Mouse (Mus musculus): ENCODE results near the gene Ptk7. TPM values are rescaled to one million over a fixed set of nuclear protein-coding genes. Genes with fewer than 3 reads are reported as not detected.

Gene Ptk7
- total and polyA plus RNA-seq, 2 experiments from 2014 or later, result 17.2 to 57.9 TPM

DNA sequence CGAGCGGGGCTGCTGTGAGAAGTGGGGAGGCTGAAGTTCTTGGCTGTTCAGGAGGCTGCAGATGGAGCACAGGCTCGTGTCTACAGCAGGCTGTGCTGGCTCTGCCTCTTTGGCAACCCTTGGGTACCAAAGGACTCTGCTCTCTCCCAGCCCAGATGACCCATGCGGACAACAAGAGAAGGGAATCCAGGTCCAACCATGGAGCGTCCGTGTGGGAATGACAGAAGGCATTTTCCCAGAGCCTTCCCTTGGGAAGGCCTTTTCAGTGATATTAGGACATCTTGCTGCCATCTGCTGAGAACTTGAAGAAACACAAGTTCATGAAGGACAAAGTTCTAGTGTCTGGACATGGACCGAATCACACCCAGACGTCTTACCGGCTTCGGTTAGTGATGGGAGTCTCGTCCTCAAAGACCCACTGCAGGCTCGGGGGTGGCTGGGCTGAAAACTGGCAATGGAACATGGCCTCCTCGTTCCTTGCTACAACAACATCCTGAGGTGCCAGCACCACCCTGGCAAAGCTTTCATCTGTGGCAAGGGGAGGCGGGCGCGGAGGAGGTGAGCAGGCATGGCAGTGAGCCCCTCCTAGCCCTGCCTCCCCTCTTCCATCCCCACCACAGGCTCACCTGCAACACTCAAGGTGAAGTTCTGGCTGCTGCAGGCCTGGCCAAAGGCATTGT lies 39.5 kb downstream of the Ptk7 start:
- peaks cover 44% of the 10 kb centered on the region for H3K36me3 ChIP-seq (replicated peaks; ENCODE audit: control insufficient read depth, insufficient read depth, low read length)

GRCm38 (mm10) chr17:46588913-46589312 lies 40.4 kb downstream of the Ptk7 start:
- no peak overlapping the region for H3K4me2 ChIP-seq (ENCODE audit: low read depth, low read length)
- WGBS, result 88% methylated on average over 6 of the region's 6 CpGs
- no peak overlapping the region for H3K4me3 ChIP-seq (ENCODE audit: low read depth, low read length)
- no peaks in the 10 kb centered on the region for H3K9me3 ChIP-seq (replicated peaks; ENCODE audit: control insufficient read depth, low read length)
- no peak overlapping the region for H3K9ac ChIP-seq (replicated peaks; ENCODE audit: low read depth, low read length)
- ATAC-seq (ENCODE audit: insufficient read depth, low read depth) (no peak), DNase-seq (ENCODE audit: low spot score) (no peak)
- H3K27ac ChIP-seq (ENCODE audit: low read depth), result no peak overlapping the region
- H3K4me1 ChIP-seq (ENCODE audit: control insufficient read depth, insufficient read depth), result peaks cover 7% of the 10 kb centered on the region; the same call in 1 of the 2 replicates
- TF ChIP-seq EP300 (IDR thresholded peaks at IDR 0.05; ENCODE audit: low read depth) (no peak), CTCF (IDR thresholded peaks at IDR 0.05; ENCODE audit: low read depth) (no peak)
- peaks cover 47% of the 10 kb centered on the region for H3K36me3 ChIP-seq (replicated peaks; ENCODE audit: control insufficient read depth, insufficient read depth, low read length)
- no peaks in the 10 kb centered on the region for H3K27me3 ChIP-seq (ENCODE audit: control insufficient read depth, insufficient read depth, low read length)

More for the DNA sequence above, 39.5 kb downstream of the Ptk7 start:
- no peak overlapping the region for H3K27ac ChIP-seq (ENCODE audit: low read depth)
- no peak overlapping the region for H3K4me2 ChIP-seq (ENCODE audit: low read depth, low read length)
- H3K9ac ChIP-seq (replicated peaks; ENCODE audit: low read depth, low read length), result no peak overlapping the region
- DNase-seq (ENCODE audit: low spot score) (no peak), ATAC-seq (ENCODE audit: insufficient read depth, low read depth) (no peak)
- H3K4me1 ChIP-seq (ENCODE audit: control insufficient read depth, insufficient read depth), result peaks cover 7% of the 10 kb centered on the region; the same call in 1 of the 2 replicates
- no peak overlapping the region for H3K4me3 ChIP-seq (ENCODE audit: low read depth, low read length)
- 85% methylated on average over 16 of the region's 16 CpGs for WGBS
- H3K9me3 ChIP-seq (replicated peaks; ENCODE audit: control insufficient read depth, low read length), result no peaks in the 10 kb centered on the region
- TF ChIP-seq CTCF (IDR thresholded peaks at IDR 0.05; ENCODE audit: low read depth) (no peak), EP300 (IDR thresholded peaks at IDR 0.05; ENCODE audit: low read depth) (no peak)
- no peaks in the 10 kb centered on the region for H3K27me3 ChIP-seq (ENCODE audit: control insufficient read depth, insufficient read depth, low read length)

- H3K4me2 ChIP-seq (ENCODE audit: low read depth, low read length), result no peak overlapping the region
- peaks cover 5% of the 10 kb centered on the region; the same call in 1 of the 2 replicates for H3K4me1 ChIP-seq (ENCODE audit: control insufficient read depth, insufficient read depth)
- DNase-seq (ENCODE audit: low spot score) (no peak), ATAC-seq (ENCODE audit: insufficient read depth, low read depth) (no peak)
- TF ChIP-seq CTCF (IDR thresholded peaks at IDR 0.05; ENCODE audit: low read depth), result no peak
- TF ChIP-seq EP300 (IDR thresholded peaks at IDR 0.05; ENCODE audit: low read depth), result no peak
- H3K4me3 ChIP-seq (ENCODE audit: low read depth, low read length), result no peak overlapping the region
- no peaks in the 10 kb centered on the region for H3K9me3 ChIP-seq (replicated peaks; ENCODE audit: control insufficient read depth, low read length)
- H3K36me3 ChIP-seq (replicated peaks; ENCODE audit: control insufficient read depth, insufficient read depth, low read length), result peaks cover 47% of the 10 kb centered on the region
- 88% methylated on average over 9 of the region's 9 CpGs for WGBS
- no peaks in the 10 kb centered on the region for H3K27me3 ChIP-seq (ENCODE audit: control insufficient read depth, insufficient read depth, low read length)
- no peak overlapping the region for H3K27ac ChIP-seq (ENCODE audit: low read depth)
- no peak overlapping the region for H3K9ac ChIP-seq (replicated peaks; ENCODE audit: low read depth, low read length)
Observed at GRCm38 (mm10) chr17:46588173-46588572, 41.1 kb downstream of the Ptk7 start.

DNA sequence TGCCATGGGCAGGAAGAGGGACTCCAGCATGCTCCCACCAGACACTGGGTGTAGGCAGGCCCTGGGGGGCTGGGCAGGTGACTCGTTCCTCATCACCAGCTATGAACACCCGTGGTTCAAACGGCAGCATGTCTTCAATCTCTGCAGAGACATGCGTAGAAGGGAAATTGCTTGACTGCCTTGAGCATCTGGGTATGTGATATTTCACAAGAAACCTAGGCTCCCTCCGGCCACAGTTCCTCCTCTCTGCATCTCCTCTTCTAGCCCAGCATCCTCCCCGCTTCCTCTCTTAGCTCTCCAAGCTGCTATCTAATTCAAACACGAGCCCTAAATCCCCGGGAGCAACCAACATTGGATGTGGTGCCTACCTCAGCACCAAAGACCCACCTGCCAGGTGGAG lies 43.0 kb downstream of the Ptk7 start:
- no peaks in the 10 kb centered on the region for H3K4me1 ChIP-seq (ENCODE audit: control insufficient read depth, insufficient read depth)
- H3K27me3 ChIP-seq (ENCODE audit: control insufficient read depth, insufficient read depth, low read length), result no peaks in the 10 kb centered on the region
- no peak overlapping the region for H3K4me2 ChIP-seq (ENCODE audit: low read depth, low read length)
- DNase-seq (ENCODE audit: low spot score) (no peak), ATAC-seq (ENCODE audit: insufficient read depth, low read depth) (no peak)
- H3K27ac ChIP-seq (ENCODE audit: low read depth), result no peak overlapping the region
- no peak overlapping the region for H3K9ac ChIP-seq (replicated peaks; ENCODE audit: low read depth, low read length)
- no peaks in the 10 kb centered on the region for H3K9me3 ChIP-seq (replicated peaks; ENCODE audit: control insufficient read depth, low read length)
- TF ChIP-seq EP300 (IDR thresholded peaks at IDR 0.05; ENCODE audit: low read depth), result no peak
- no peak for TF ChIP-seq CTCF (IDR thresholded peaks at IDR 0.05; ENCODE audit: low read depth)
- no peak overlapping the region for H3K4me3 ChIP-seq (ENCODE audit: low read depth, low read length)
- 90% methylated on average over 8 of the region's 8 CpGs for WGBS
- peaks cover 57% of the 10 kb centered on the region for H3K36me3 ChIP-seq (replicated peaks; ENCODE audit: control insufficient read depth, insufficient read depth, low read length)

DNA sequence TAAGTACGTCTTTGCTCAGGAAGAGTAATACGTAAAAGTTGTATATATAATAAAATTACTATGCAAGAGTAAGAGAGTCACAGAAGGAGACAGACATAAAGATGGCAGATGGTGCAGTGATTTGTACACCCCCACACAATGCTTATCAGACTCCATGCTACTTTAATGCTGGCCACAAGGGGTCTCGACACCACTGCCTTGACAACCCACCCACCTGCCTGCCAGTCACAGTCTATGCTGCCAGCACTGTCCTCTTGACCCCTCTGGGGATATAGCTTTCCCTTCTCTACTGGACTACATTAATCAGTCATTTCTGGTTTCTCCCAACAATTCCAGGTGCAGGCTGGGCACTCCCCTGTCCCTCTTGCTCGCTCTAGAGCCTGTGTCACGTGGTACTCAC lies 50.7 kb downstream of the Ptk7 start:
- DNase-seq (ENCODE audit: low spot score), result no peak
- TF ChIP-seq EP300 (IDR thresholded peaks at IDR 0.05; ENCODE audit: low read depth), result no peak
- peak; percentile 36; the same call in 1 of the 2 replicates for TF ChIP-seq CTCF (IDR thresholded peaks at IDR 0.05; ENCODE audit: low read depth)

GRCm38 (mm10) chr17:46576070-46576469 lies 53.2 kb downstream of the Ptk7 start:
- H3K9ac ChIP-seq (replicated peaks; ENCODE audit: low read depth, low read length), result no peak overlapping the region
- no peak overlapping the region for H3K4me2 ChIP-seq (ENCODE audit: low read depth, low read length)
- TF ChIP-seq EP300 (IDR thresholded peaks at IDR 0.05; ENCODE audit: low read depth) (no peak), CTCF (IDR thresholded peaks at IDR 0.05; ENCODE audit: low read depth) (peak; percentile 40)
- H3K4me1 ChIP-seq (ENCODE audit: control insufficient read depth, insufficient read depth), result no peaks in the 10 kb centered on the region
- no peaks in the 10 kb centered on the region for H3K9me3 ChIP-seq (replicated peaks; ENCODE audit: control insufficient read depth, low read length)
- DNase-seq (ENCODE audit: low spot score), result no peak
- no peak for ATAC-seq (ENCODE audit: insufficient read depth, low read depth)
- H3K4me3 ChIP-seq (ENCODE audit: low read depth, low read length), result no peak overlapping the region
- H3K27me3 ChIP-seq (ENCODE audit: control insufficient read depth, insufficient read depth, low read length), result no peaks in the 10 kb centered on the region
- 84% methylated on average over 13 of the region's 13 CpGs for WGBS
- no peak overlapping the region for H3K27ac ChIP-seq (ENCODE audit: low read depth)
- peaks cover 73% of the 10 kb centered on the region for H3K36me3 ChIP-seq (replicated peaks; ENCODE audit: control insufficient read depth, insufficient read depth, low read length)

More for the DNA sequence above, 50.7 kb downstream of the Ptk7 start:
- Histone ChIP-seq H3K27me3 (ENCODE audit: control insufficient read depth, insufficient read depth, low read length) (no peaks in the 10 kb centered on the region), H3K4me3 (ENCODE audit: low read depth, low read length) (no peak overlapping the region), H3K4me2 (ENCODE audit: low read depth, low read length) (no peak overlapping the region), H3K4me1 (ENCODE audit: control insufficient read depth, insufficient read depth) (no peaks in the 10 kb centered on the region), H3K27ac (ENCODE audit: low read depth) (no peak overlapping the region), H3K9me3 (replicated peaks; ENCODE audit: control insufficient read depth, low read length) (no peaks in the 10 kb centered on the region), H3K36me3 (replicated peaks; ENCODE audit: control insufficient read depth, insufficient read depth, low read length) (peaks cover 69% of the 10 kb centered on the region), H3K9ac (replicated peaks; ENCODE audit: low read depth, low read length) (no peak overlapping the region)
- 0 out of 2 replicates have a peak, but pooled peaks have one; percentile 27 for ATAC-seq (ENCODE audit: insufficient read depth, low read depth)
- 79% methylated on average over 5 of the region's 5 CpGs for WGBS

All from heart, postnatal 0 days (tissue).